Mouse (Mus musculus): Measurements from ENCODE around the gene Eml6. TPM values are rescaled to one million over a fixed set of nuclear protein-coding genes. Genes with fewer than 3 reads are reported as not detected.
"Not testable (repeated sequence)": the region's sequence is repeated elsewhere in the genome, so short reads cannot be mapped to it uniquely, and the experiment has no call there.

Gene Eml6
- polyA plus RNA-seq, 1 experiment from 2014 or later, result 1.1 TPM

DNA sequence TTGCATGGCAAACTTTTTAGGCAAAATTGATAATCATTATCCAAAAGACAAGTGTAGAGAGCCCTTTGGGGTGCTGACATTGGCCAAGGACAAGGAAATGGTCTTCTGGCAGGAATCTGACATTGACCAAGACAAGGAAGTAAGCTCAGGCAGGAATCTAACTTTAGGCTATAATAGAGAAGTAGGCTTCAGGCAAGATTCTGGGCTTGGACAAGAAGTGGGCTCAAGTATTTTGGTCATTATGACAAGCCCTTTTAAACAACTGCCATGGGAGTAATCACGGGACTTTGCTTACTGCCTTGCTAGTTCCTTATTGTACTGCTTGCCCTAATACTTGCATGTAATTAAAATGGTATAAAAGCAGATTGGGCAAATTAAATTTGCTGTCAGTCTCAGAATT lies 151.1 kb downstream of the Eml6 start:
- H3K9ac ChIP-seq (ENCODE audit: low read length); H3K27ac ChIP-seq (ENCODE audit: low read depth, low read length); ATAC-seq (ENCODE audit: insufficient read depth, low FRiP score, low TSS enrichment); DNase-seq (ENCODE audit: low spot score); H3K4me1 ChIP-seq (ENCODE audit: control insufficient read depth, insufficient read depth, low read length); H3K36me3 ChIP-seq (ENCODE audit: control insufficient read depth, insufficient read depth, low read length); H3K4me3 ChIP-seq (ENCODE audit: low read depth, low read length); H3K9me3 ChIP-seq (ENCODE audit: control insufficient read depth, low read length); H3K4me2 ChIP-seq (ENCODE audit: low read depth); H3K27me3 ChIP-seq (ENCODE audit: control insufficient read depth, insufficient read depth, low read length): not testable (repeated sequence)
- WGBS, result 71% methylated on average over 1 of the region's 1 CpGs

DNA sequence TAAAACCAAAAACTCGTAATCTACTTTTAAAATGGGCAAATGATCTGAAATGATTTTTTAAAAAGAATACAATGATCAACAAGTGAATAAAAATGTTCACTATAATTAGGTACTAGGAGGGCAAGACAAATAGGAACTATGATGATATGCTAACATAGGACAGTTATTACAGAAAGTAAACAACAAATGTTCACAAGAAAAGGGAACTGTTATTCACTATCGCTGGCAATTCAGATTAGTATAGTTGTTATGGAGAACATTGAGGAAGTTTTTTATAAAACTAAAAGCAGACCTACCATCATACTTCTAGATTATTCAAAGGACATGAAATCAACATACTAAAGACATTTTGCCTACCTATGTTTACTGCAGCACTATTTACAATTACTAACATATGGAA lies 155.7 kb downstream of the Eml6 start:
- Histone ChIP-seq H3K4me3 (ENCODE audit: low read depth, low read length) (no peak overlapping the region), H3K36me3 (ENCODE audit: control insufficient read depth, insufficient read depth, low read length) (no peaks in the 10 kb centered on the region), H3K27me3 (ENCODE audit: control insufficient read depth, insufficient read depth, low read length) (no peaks in the 10 kb centered on the region), H3K9ac (ENCODE audit: low read length) (no peak overlapping the region), H3K9me3 (ENCODE audit: control insufficient read depth, low read length) (no peaks in the 10 kb centered on the region), H3K27ac (ENCODE audit: low read depth, low read length) (no peak overlapping the region), H3K4me1 (ENCODE audit: control insufficient read depth, insufficient read depth, low read length) (no peaks in the 10 kb centered on the region), H3K4me2 (ENCODE audit: low read depth) (no peak overlapping the region)
- WGBS, result 86% methylated on average over 2 of the region's 2 CpGs
- no peak for DNase-seq (ENCODE audit: low spot score)
- no peak for ATAC-seq (ENCODE audit: insufficient read depth, low FRiP score, low TSS enrichment)

DNA sequence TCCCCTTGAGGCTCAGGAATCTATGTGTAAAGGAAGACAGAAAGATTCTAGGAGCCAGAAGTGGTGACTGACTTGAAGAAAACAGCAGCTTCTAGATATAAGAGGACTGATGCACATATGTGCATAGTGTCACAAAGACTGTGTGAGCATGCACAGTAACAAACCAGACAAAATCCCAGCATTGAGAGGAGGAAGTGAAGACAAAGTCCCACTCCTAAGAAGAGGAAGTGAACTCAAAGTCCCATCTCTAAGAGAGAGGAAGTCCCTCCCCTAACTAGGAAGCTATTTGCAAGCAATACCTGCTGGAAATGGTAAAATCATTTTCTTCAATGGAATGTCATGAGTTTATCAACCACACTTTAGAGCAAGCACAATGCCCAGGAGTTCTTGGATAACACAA lies 161.6 kb downstream of the Eml6 start:
- Histone ChIP-seq H3K27ac (ENCODE audit: low read depth, low read length) (no peak overlapping the region), H3K27me3 (ENCODE audit: control insufficient read depth, insufficient read depth, low read length) (no peaks in the 10 kb centered on the region), H3K9me3 (ENCODE audit: control insufficient read depth, low read length) (no peaks in the 10 kb centered on the region), H3K9ac (ENCODE audit: low read length) (no peak overlapping the region), H3K4me2 (ENCODE audit: low read depth) (no peak overlapping the region), H3K4me3 (ENCODE audit: low read depth, low read length) (no peak overlapping the region), H3K36me3 (ENCODE audit: control insufficient read depth, insufficient read depth, low read length) (no peaks in the 10 kb centered on the region), H3K4me1 (ENCODE audit: control insufficient read depth, insufficient read depth, low read length) (no peaks in the 10 kb centered on the region)
- no peak for DNase-seq (ENCODE audit: low spot score)
- no peak for ATAC-seq (ENCODE audit: insufficient read depth, low FRiP score, low TSS enrichment)

DNA sequence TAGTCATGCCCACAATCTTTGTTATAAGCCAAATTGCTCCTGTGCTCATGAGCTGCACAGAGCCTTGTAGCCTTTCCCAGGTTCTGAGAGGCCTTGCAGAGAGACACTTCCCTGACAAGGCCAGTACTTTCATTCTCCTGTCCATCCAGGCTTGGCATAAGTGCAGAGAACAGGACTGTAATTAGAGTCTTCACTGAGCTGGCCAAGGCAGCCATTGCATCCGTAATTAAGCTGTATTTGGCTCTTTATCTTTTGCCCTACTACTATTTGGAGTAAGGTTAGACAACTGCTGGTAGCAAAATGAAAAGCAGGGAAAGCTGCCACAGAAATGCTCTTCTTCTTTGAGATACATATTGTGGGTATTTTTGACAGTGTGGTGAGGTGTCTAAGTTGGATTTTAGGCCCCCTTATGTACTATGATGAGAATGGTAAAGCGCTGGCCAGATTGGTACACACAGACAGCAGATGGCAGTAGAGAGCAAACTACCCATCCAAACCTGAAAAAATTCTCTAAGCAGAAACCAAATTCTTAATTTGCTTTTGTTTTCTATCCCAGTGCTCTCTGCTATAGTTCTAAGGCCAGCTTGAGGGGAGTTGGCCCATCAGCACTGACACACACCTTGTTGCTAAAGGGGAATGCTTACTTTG lies 164.0 kb downstream of the Eml6 start:
- no peak for ATAC-seq (ENCODE audit: insufficient read depth, low FRiP score, low TSS enrichment)
- H3K27ac ChIP-seq (ENCODE audit: low read depth, low read length), result no peak overlapping the region
- no peaks in the 10 kb centered on the region for H3K4me1 ChIP-seq (ENCODE audit: control insufficient read depth, insufficient read depth, low read length)
- no peaks in the 10 kb centered on the region for H3K36me3 ChIP-seq (ENCODE audit: control insufficient read depth, insufficient read depth, low read length)
- no peak overlapping the region for H3K9ac ChIP-seq (ENCODE audit: low read length)
- 50% methylated on average over 2 of the region's 2 CpGs for WGBS
- H3K9me3 ChIP-seq (ENCODE audit: control insufficient read depth, low read length), result no peaks in the 10 kb centered on the region
- peak; percentile 26 for DNase-seq (ENCODE audit: low spot score)
- no peaks in the 10 kb centered on the region for H3K27me3 ChIP-seq (ENCODE audit: control insufficient read depth, insufficient read depth, low read length)
- no peak overlapping the region for H3K4me2 ChIP-seq (ENCODE audit: low read depth)
- H3K4me3 ChIP-seq (ENCODE audit: low read depth, low read length), result no peak overlapping the region

DNA sequence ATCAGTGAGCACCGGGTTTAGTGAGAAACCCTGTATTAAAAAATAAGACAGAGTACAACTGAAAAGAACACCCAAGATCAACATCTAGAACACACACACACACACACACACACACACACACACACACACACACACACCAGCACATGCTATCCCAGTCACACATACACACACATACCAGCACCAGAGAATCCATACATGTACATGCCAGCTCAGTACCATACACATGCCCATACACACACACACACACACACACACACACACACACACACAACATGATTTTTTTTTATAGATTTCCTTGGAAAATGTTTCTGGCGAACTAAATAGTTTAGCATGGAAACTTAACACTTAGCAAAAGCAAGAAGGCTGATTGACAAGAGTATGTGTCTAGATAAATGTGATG lies 164.8 kb downstream of the Eml6 start:
- ATAC-seq (ENCODE audit: insufficient read depth, low FRiP score, low TSS enrichment), result no peak
- Histone ChIP-seq H3K4me1 (ENCODE audit: control insufficient read depth, insufficient read depth, low read length) (no peaks in the 10 kb centered on the region), H3K27me3 (ENCODE audit: control insufficient read depth, insufficient read depth, low read length) (no peaks in the 10 kb centered on the region), H3K27ac (ENCODE audit: low read depth, low read length) (no peak overlapping the region), H3K4me3 (ENCODE audit: low read depth, low read length) (no peak overlapping the region), H3K4me2 (ENCODE audit: low read depth) (no peak overlapping the region), H3K9me3 (ENCODE audit: control insufficient read depth, low read length) (no peaks in the 10 kb centered on the region), H3K9ac (ENCODE audit: low read length) (no peak overlapping the region), H3K36me3 (ENCODE audit: control insufficient read depth, insufficient read depth, low read length) (no peaks in the 10 kb centered on the region)
- no peak for DNase-seq (ENCODE audit: low spot score)
- 80% methylated on average over 2 of the region's 2 CpGs for WGBS

DNA sequence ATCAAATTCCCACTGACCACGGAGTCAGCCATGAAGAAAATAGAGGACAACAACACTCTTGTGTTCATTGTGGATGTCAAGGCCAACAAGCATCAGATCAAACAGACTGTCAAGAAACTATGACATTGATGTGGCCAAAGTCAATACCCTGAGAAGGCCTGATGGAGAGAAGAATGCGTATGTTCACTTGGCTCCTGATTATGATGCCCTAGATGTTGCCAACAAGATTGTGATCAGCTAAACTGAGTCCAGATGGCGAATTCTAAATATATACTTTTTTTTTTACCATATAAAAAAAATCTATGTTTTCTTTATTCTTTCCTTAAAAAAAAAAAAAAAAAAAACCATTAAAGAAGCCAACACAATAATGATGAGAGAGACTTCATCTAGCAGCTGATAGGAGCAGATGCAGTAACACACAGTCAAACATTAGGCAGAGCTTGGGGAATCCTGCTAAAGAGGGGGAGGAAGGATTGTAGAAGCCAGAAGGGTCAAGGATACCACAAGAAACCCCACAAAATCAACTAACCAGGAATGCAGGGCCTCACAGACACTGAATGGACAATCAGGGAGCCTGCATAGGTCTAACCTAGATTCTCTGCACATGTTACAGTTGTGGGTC lies 185.1 kb downstream of the Eml6 start:
- no peaks in the 10 kb centered on the region for H3K9me3 ChIP-seq (ENCODE audit: control insufficient read depth, low read length)

DNA sequence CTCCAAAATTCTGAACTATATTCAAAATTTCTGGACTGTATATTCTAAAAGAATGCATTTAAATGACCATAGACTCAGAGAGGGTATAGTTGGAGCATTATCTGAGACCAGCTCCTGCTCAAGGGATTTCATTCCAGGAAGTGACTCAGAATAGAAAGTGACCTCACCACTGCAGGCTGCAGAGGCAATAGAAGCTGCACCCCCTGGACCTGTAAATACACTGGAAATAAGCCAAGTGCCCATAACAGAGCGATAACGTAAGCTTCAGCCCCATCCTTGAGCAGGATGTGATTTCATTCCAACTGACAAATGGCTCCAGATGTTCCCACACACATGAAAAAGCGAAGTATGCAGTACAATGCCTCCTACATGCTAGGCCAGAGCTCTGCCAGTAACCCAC lies 186.1 kb downstream of the Eml6 start:
- H3K4me1 ChIP-seq (ENCODE audit: control insufficient read depth, insufficient read depth, low read length), result no peaks in the 10 kb centered on the region
- H3K36me3 ChIP-seq (ENCODE audit: control insufficient read depth, insufficient read depth, low read length), result no peaks in the 10 kb centered on the region
- H3K9me3 ChIP-seq (ENCODE audit: control insufficient read depth, low read length), result no peaks in the 10 kb centered on the region
- H3K27ac ChIP-seq (ENCODE audit: low read depth, low read length), result no peak overlapping the region
- no peaks in the 10 kb centered on the region for H3K27me3 ChIP-seq (ENCODE audit: control insufficient read depth, insufficient read depth, low read length)
- H3K4me3 ChIP-seq (ENCODE audit: low read depth, low read length), result no peak overlapping the region
- ATAC-seq (ENCODE audit: insufficient read depth, low FRiP score, low TSS enrichment) (no peak), DNase-seq (ENCODE audit: low spot score) (no peak)
- H3K4me2 ChIP-seq (ENCODE audit: low read depth), result no peak overlapping the region
- no peak overlapping the region for H3K9ac ChIP-seq (ENCODE audit: low read length)
- WGBS, result 83% methylated on average over 3 of the region's 3 CpGs

More for the DNA sequence above, 185.1 kb downstream of the Eml6 start:
- Histone ChIP-seq H3K4me3 (ENCODE audit: low read depth, low read length) (no peak overlapping the region), H3K36me3 (ENCODE audit: control insufficient read depth, insufficient read depth, low read length) (no peaks in the 10 kb centered on the region), H3K4me1 (ENCODE audit: control insufficient read depth, insufficient read depth, low read length) (no peaks in the 10 kb centered on the region), H3K9ac (ENCODE audit: low read length) (no peak overlapping the region), H3K4me2 (ENCODE audit: low read depth) (no peak overlapping the region), H3K27ac (ENCODE audit: low read depth, low read length) (no peak overlapping the region), H3K27me3 (ENCODE audit: control insufficient read depth, insufficient read depth, low read length) (no peaks in the 10 kb centered on the region)
- ATAC-seq (ENCODE audit: insufficient read depth, low FRiP score, low TSS enrichment) (no peak), DNase-seq (ENCODE audit: low spot score) (no peak)
- 88% methylated on average over 3 of the region's 3 CpGs for WGBS

DNA sequence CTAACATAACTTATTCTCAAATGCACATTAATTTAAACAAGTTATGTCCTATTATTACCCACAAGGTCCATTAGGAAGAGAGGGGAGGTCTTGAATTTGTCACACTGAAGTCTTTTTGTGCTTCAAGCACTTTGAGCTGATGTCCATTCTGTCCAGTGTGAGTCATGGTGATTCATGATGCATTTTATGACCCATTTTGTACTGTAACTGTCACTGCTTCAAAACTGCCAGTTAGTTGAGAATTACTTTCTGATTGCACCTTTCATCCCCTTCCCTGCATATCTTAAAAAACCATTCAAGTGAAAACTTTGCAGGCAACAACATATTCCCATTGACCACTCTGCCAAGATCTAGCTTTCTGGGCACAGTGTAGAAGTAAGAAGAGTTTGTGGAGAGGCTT lies 188.8 kb downstream of the Eml6 start:
- H3K9me3 ChIP-seq (ENCODE audit: control insufficient read depth, low read length), result no peaks in the 10 kb centered on the region
- DNase-seq (ENCODE audit: low spot score) (no peak), ATAC-seq (ENCODE audit: insufficient read depth, low FRiP score, low TSS enrichment) (no peak)
- H3K36me3 ChIP-seq (ENCODE audit: control insufficient read depth, insufficient read depth, low read length), result no peaks in the 10 kb centered on the region
- no peak overlapping the region for H3K4me3 ChIP-seq (ENCODE audit: low read depth, low read length)
- no peak overlapping the region for H3K27ac ChIP-seq (ENCODE audit: low read depth, low read length)
- no peaks in the 10 kb centered on the region for H3K4me1 ChIP-seq (ENCODE audit: control insufficient read depth, insufficient read depth, low read length)
- H3K9ac ChIP-seq (ENCODE audit: low read length), result no peak overlapping the region
- no peaks in the 10 kb centered on the region for H3K27me3 ChIP-seq (ENCODE audit: control insufficient read depth, insufficient read depth, low read length)
- H3K4me2 ChIP-seq (ENCODE audit: low read depth), result no peak overlapping the region

DNA sequence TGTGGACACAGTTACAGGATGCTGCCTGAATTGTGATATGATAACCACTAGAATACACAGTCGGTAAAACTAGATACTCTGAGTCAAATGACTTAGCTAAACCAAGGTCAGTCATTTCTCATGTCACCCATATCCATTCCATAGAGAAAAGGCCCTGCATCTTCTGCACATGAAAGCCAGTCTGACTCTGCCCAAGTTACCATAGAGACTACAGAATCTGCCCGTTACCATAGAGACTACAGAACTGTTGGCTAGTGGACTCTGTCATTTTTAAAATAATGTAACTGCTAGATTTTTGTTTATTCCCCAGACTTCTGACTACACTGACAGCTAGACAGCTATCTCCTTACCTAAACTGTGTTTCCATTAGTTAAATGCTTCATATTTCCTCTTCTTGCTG lies 198.1 kb downstream of the Eml6 start:
- Histone ChIP-seq H3K4me1 (ENCODE audit: control insufficient read depth, insufficient read depth, low read length) (no peaks in the 10 kb centered on the region), H3K27ac (ENCODE audit: low read depth, low read length) (no peak overlapping the region), H3K27me3 (ENCODE audit: control insufficient read depth, insufficient read depth, low read length) (peaks cover 12% of the 10 kb centered on the region), H3K9me3 (ENCODE audit: control insufficient read depth, low read length) (no peaks in the 10 kb centered on the region), H3K4me2 (ENCODE audit: low read depth) (no peak overlapping the region), H3K4me3 (ENCODE audit: low read depth, low read length) (no peak overlapping the region), H3K36me3 (ENCODE audit: control insufficient read depth, insufficient read depth, low read length) (no peaks in the 10 kb centered on the region), H3K9ac (ENCODE audit: low read length) (no peak overlapping the region)
- DNase-seq (ENCODE audit: low spot score) (no peak), ATAC-seq (ENCODE audit: insufficient read depth, low FRiP score, low TSS enrichment) (no peak)
- 87% methylated on average over 2 of the region's 2 CpGs for WGBS
